Mouse (Mus musculus) MEL (cell line): ENCODE measurements at regions not wholly inside any gene's neighbourhood (a gene's known extent, or its start where the extent isn't known, plus 50 kb on each side); places are given as distances from the start of the nearest gene placed in this dataset.

Experiments
- DNase-seq: peaks from one replicate; pipeline ENCODE4 v3.0.0; 2011; ENCODE audit warnings: low read depth, low spot score
- H3K27ac ChIP-seq: 2 replicates; pipeline ENCODE4 v1.5.1; 2012; ENCODE audit warnings: low read depth, mild to moderate bottlenecking, control low read depth, low read length, moderate library complexity; ENCODE audit not compliant: control insufficient read depth
- H3K27me3 ChIP-seq, 2 experiments: fragments of 150-350 bp in 1 of 2; sonication (generic) in 1 of 2; 2 replicates each; pipeline ENCODE4 v1.6.1; 2012; ENCODE audit warnings: low read length in 2 of 2, mild to moderate bottlenecking in 2 of 2, improper control_type of control experiment in 1 of 2, moderate library complexity in 1 of 2; ENCODE audit not compliant: insufficient read depth in 2 of 2, control insufficient read depth in 1 of 2
- H3K36me3 ChIP-seq, 2 experiments: 2 replicates each; pipeline ENCODE4 v1.6.1; 2012 to 2014; ENCODE audit warnings: low read length in 2 of 2, improper control_type of control experiment in 1 of 2, inconsistent platforms in 1 of 2, mild to moderate bottlenecking in 1 of 2; ENCODE audit not compliant: insufficient read depth in 2 of 2, control insufficient read depth in 1 of 2
- H3K4me1 ChIP-seq, 2 experiments: fragments of 150-350 bp in 1 of 2; sonication (generic) in 1 of 2; 2 replicates each; pipeline ENCODE4 v1.6.1; 2012; ENCODE audit warnings: low read length in 2 of 2, improper control_type of control experiment in 1 of 2, mild to moderate bottlenecking in 1 of 2; ENCODE audit not compliant: insufficient read depth in 2 of 2, control insufficient read depth in 1 of 2
- H3K4me3 ChIP-seq, 2 experiments: fragments of 150-350 bp in 1 of 2; sonication (generic) in 1 of 2; 2 replicates each; pipeline ENCODE4 v1.5.1; 2012; ENCODE audit warnings: low read depth in 2 of 2, low read length in 2 of 2, mild to moderate bottlenecking in 2 of 2, moderate library complexity in 2 of 2, control low read depth in 1 of 2, improper control_type of control experiment in 1 of 2; ENCODE audit not compliant: control insufficient read depth in 1 of 2, insufficient read depth in 1 of 2
- H3K79me2 ChIP-seq: 2 replicates; pipeline ENCODE4 v1.6.1; 2012; ENCODE audit warnings: mild to moderate bottlenecking, low read length, moderate library complexity; ENCODE audit not compliant: control insufficient read depth, poor library complexity, insufficient read depth
- H3K9ac ChIP-seq: 2 replicates; pipeline ENCODE4 v1.6.1; 2012; ENCODE audit warnings: low read depth, mild to moderate bottlenecking, control low read depth, low read length, moderate library complexity; ENCODE audit not compliant: control insufficient read depth, poor library complexity, severe bottlenecking
- H3K9me3 ChIP-seq: fragments of 150-350 bp; sonication (generic); replicated peaks from 2 replicates; pipeline ENCODE4 v1.6.1; 2012; ENCODE audit warnings: mild to moderate bottlenecking, low read length, improper control_type of control experiment, moderate library complexity; ENCODE audit not compliant: insufficient read depth
- BHLHE40 ChIP-seq: IDR thresholded peaks from 2 replicates; pipeline ENCODE4 v1.6.1; 2012; ENCODE audit warnings: low read depth, mild to moderate bottlenecking, inconsistent platforms, low read length, improper control_type of control experiment, borderline replicate concordance
- CHD1 ChIP-seq: IDR thresholded peaks from 2 replicates; pipeline ENCODE4 v1.6.1; 2012; ENCODE audit warnings: low read depth, mild to moderate bottlenecking, inconsistent platforms, low read length, improper control_type of control experiment
- CHD2 ChIP-seq: IDR thresholded peaks from 2 replicates; pipeline ENCODE4 v1.6.1; 2011; ENCODE audit warnings: low read length, improper control_type of control experiment
- CTCF ChIP-seq, 3 experiments: IDR thresholded peaks in 2 of 3; conservative IDR thresholded peaks in 1 of 3; 2 replicates each; pipeline ENCODE4 v1.5.1; 2011 to 2012; ENCODE audit warnings: low read length in 3 of 3, low read depth in 2 of 3, mild to moderate bottlenecking in 2 of 3, improper control_type of control experiment in 1 of 3, inconsistent platforms in 1 of 3, mixed read lengths in 1 of 3, moderate library complexity in 1 of 3; ENCODE audit not compliant: control insufficient read depth in 1 of 3, insufficient read depth in 1 of 3, poor library complexity in 1 of 3, severe bottlenecking in 1 of 3
- E2F4 ChIP-seq: IDR thresholded peaks from 2 replicates; pipeline ENCODE4 v1.6.1; 2011; ENCODE audit warnings: low read depth, low read length, improper control_type of control experiment, borderline replicate concordance
- ELF1 ChIP-seq: IDR thresholded peaks from 2 replicates; pipeline ENCODE4 v1.6.1; 2014; ENCODE audit warnings: low read depth, mild to moderate bottlenecking, inconsistent platforms, low read length, improper control_type of control experiment, moderate library complexity
- EP300 ChIP-seq, 2 experiments: IDR thresholded peaks; 2 replicates each; pipeline ENCODE4 v1.6.1; 2011; ENCODE audit warnings: improper control_type of control experiment in 2 of 2, low read length in 2 of 2, low read depth in 1 of 2, mild to moderate bottlenecking in 1 of 2
- ETS1 ChIP-seq: IDR thresholded peaks from 2 replicates; pipeline ENCODE4 v1.6.1; 2012; ENCODE audit warnings: low read depth, mild to moderate bottlenecking, inconsistent platforms, low read length, improper control_type of control experiment, moderate library complexity
- GABPA ChIP-seq: IDR thresholded peaks from 2 replicates; pipeline ENCODE4 v1.6.1; 2012; ENCODE audit warnings: low read depth, mild to moderate bottlenecking, inconsistent platforms, low read length, improper control_type of control experiment, moderate library complexity
- GATA1 ChIP-seq: IDR thresholded peaks from 2 replicates; pipeline ENCODE4 v1.6.1; 2011; ENCODE audit warnings: low read depth, low read length, improper control_type of control experiment
- HCFC1 ChIP-seq: IDR thresholded peaks from 2 replicates; pipeline ENCODE4 v1.6.1; 2012; ENCODE audit warnings: low read depth, mild to moderate bottlenecking, inconsistent platforms, low read length, improper control_type of control experiment, moderate library complexity
- JUND ChIP-seq: IDR thresholded peaks from 2 replicates; pipeline ENCODE4 v1.6.1; 2011; ENCODE audit warnings: low read depth, mild to moderate bottlenecking, improper control_type of control experiment, low read length
- KAT2A ChIP-seq: conservative IDR thresholded peaks from 2 replicates; pipeline ENCODE4 v1.6.1; 2012; ENCODE audit warnings: low read depth, low read length, improper control_type of control experiment, inconsistent platforms
- MAFK ChIP-seq: IDR thresholded peaks from 2 replicates; pipeline ENCODE4 v1.6.1; 2011; ENCODE audit warnings: low read depth, mild to moderate bottlenecking, low read length, improper control_type of control experiment, borderline replicate concordance
- MAZ ChIP-seq: IDR thresholded peaks from 2 replicates; pipeline ENCODE4 v1.6.1; 2012; ENCODE audit warnings: low read depth, mild to moderate bottlenecking, inconsistent platforms, low read length, improper control_type of control experiment
- MEF2A ChIP-seq: IDR thresholded peaks from 2 replicates; pipeline ENCODE4 v1.6.1; 2014; ENCODE audit warnings: low read depth, mild to moderate bottlenecking, inconsistent platforms, low read length, improper control_type of control experiment; ENCODE audit not compliant: poor library complexity, insufficient replicate concordance, severe bottlenecking; ENCODE audit errors: extremely low read depth
- MYB ChIP-seq: IDR thresholded peaks from 2 replicates; pipeline ENCODE4 v1.6.1; 2011; ENCODE audit warnings: mild to moderate bottlenecking, low read depth, low read length, improper control_type of control experiment
- MYC ChIP-seq: IDR thresholded peaks from 2 replicates; pipeline ENCODE4 v1.6.1; 2011; ENCODE audit warnings: low read depth, mild to moderate bottlenecking, low read length, improper control_type of control experiment, moderate library complexity
- NELFE ChIP-seq: IDR thresholded peaks from 2 replicates; pipeline ENCODE4 v1.6.1; 2011; ENCODE audit warnings: low read depth, low read length, improper control_type of control experiment
- NRF1 ChIP-seq: IDR thresholded peaks from 2 replicates; pipeline ENCODE4 v1.6.1; 2014; ENCODE audit warnings: low read depth, mild to moderate bottlenecking, inconsistent platforms, low read length, improper control_type of control experiment, moderate library complexity; ENCODE audit not compliant: poor library complexity, insufficient read depth, severe bottlenecking
- POLR2A ChIP-seq, 2 experiments: IDR thresholded peaks; 2 replicates each; pipeline ENCODE4 v1.6.1; 2011 to 2012; ENCODE audit warnings: low read length in 2 of 2, mild to moderate bottlenecking in 2 of 2, control low read depth in 1 of 2, improper control_type of control experiment in 1 of 2, low read depth in 1 of 2, moderate library complexity in 1 of 2; ENCODE audit not compliant: control insufficient read depth in 1 of 2, insufficient read depth in 1 of 2, poor library complexity in 1 of 2
- POLR2AphosphoS2 ChIP-seq: IDR thresholded peaks from 2 replicates; pipeline ENCODE4 v1.6.1; 2011; ENCODE audit warnings: low read length, improper control_type of control experiment
- POLR2AphosphoS5 ChIP-seq: IDR thresholded peaks from 2 replicates; pipeline ENCODE4 v1.6.1; 2012; ENCODE audit warnings: low read depth, borderline replicate concordance, mild to moderate bottlenecking, inconsistent platforms, low read length, moderate library complexity, mixed read lengths
- RAD21 ChIP-seq: IDR thresholded peaks from 2 replicates; pipeline ENCODE4 v1.6.1; 2011; ENCODE audit warnings: mild to moderate bottlenecking, low read depth, low read length, improper control_type of control experiment
- RCOR1 ChIP-seq: IDR thresholded peaks from 2 replicates; pipeline ENCODE4 v1.6.1; 2012; ENCODE audit warnings: low read depth, mild to moderate bottlenecking, inconsistent platforms, low read length, improper control_type of control experiment
- SIN3A ChIP-seq: IDR thresholded peaks from 2 replicates; pipeline ENCODE4 v1.6.1; 2012; ENCODE audit warnings: low read length, improper control_type of control experiment, inconsistent platforms
- SMC3 ChIP-seq: IDR thresholded peaks from 2 replicates; pipeline ENCODE4 v1.6.1; 2011; ENCODE audit warnings: low read depth, low read length, improper control_type of control experiment
- TAL1 ChIP-seq: IDR thresholded peaks from 2 replicates; pipeline ENCODE4 v1.6.1; 2012; ENCODE audit warnings: mild to moderate bottlenecking, inconsistent platforms, low read length, moderate library complexity, mixed read lengths
- TBP ChIP-seq: IDR thresholded peaks from 2 replicates; pipeline ENCODE4 v1.8.0; 2011; ENCODE audit warnings: low read depth, low read length, improper control_type of control experiment
- TCF12 ChIP-seq: IDR thresholded peaks from 2 replicates; pipeline ENCODE4 v1.6.1; 2014; ENCODE audit warnings: low read depth, mild to moderate bottlenecking, inconsistent platforms, low read length, improper control_type of control experiment, moderate library complexity
- UBTF ChIP-seq: IDR thresholded peaks from 2 replicates; pipeline ENCODE4 v1.6.1; 2012; ENCODE audit warnings: low read depth, mild to moderate bottlenecking, inconsistent platforms, low read length, improper control_type of control experiment, moderate library complexity, borderline replicate concordance; ENCODE audit not compliant: insufficient read depth
- USF1 ChIP-seq: IDR thresholded peaks from 2 replicates; pipeline ENCODE4 v1.6.1; 2014; ENCODE audit warnings: low read depth, mild to moderate bottlenecking, inconsistent platforms, low read length, improper control_type of control experiment, moderate library complexity
- USF2 ChIP-seq, 2 experiments: IDR thresholded peaks; 2 replicates each; pipeline ENCODE4 v1.6.1; 2011 to 2012; ENCODE audit warnings: improper control_type of control experiment in 2 of 2, low read length in 2 of 2, borderline replicate concordance in 1 of 2, inconsistent platforms in 1 of 2, low read depth in 1 of 2, mild to moderate bottlenecking in 1 of 2; ENCODE audit not compliant: insufficient read depth in 1 of 2
- ZC3H11A ChIP-seq: IDR thresholded peaks from 2 replicates; pipeline ENCODE4 v1.6.1; 2012; ENCODE audit warnings: low read depth, mild to moderate bottlenecking, inconsistent platforms, low read length, improper control_type of control experiment
- ZKSCAN1 ChIP-seq: IDR thresholded peaks from 2 replicates; pipeline ENCODE4 v1.6.1; 2012; ENCODE audit warnings: low read depth, mild to moderate bottlenecking, inconsistent platforms, low read length, improper control_type of control experiment, moderate library complexity
- ZNF384 ChIP-seq: IDR thresholded peaks from 2 replicates; pipeline ENCODE4 v1.6.1; 2012; ENCODE audit warnings: low read depth, mild to moderate bottlenecking, inconsistent platforms, low read length, improper control_type of control experiment

DNA sequence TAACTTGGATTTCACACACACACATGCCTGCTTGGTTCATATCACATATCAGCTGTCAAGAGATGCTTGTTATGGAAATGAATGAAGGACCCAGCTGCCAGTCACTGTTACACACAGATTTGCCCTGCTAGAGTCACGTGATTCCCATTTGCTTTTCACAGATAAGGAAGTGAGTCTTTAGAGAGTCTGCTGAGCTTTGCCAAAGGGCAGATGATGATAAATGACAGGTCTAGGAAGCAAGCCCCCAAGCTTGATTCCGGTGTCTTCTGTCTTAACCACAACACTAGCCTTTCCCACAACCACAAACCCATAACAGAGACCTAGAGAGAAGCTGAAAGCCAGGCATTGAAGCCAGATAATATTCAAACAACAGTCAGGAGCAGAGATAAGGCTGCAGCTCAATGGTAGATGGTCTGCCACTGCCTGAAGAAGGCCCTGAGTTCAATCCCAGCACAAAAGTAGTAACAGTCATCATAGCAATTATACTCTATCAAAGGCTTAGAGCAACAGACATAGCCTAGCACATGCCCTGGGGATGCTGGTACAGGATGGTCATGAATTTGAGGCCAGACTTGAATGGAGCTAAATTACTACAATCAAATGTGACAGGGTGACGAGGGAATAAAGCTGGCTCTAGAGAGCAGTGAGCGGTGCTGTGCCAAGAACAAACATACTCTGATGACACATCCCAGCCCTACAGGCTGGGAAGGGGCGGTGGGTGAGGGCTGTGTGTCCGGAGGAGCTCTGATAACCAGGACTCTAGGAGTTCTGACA, 89.0 kb upstream of the H2afz start:
- DNase-seq, result peak; percentile 87
- Histone ChIP-seq H3K9me3 (no peaks in the 10 kb centered on the region), H3K9ac (no peak overlapping the region), H3K4me3 (no peak overlapping the region), H3K27ac (no peak overlapping the region), H3K27me3 (no peaks in the 10 kb centered on the region), H3K36me3 (peaks cover 0 to 2% of the 10 kb centered on the region in 2 experiments; a peak in 2 of 4 replicates), H3K79me2 (no peaks in the 10 kb centered on the region), H3K4me1 (peaks cover 1 to 12% of the 10 kb centered on the region in 2 experiments; a peak in 3 of 4 replicates)
- peak; percentile 59; the same call in 1 of the 2 replicates for TF ChIP-seq SIN3A
- TF ChIP-seq MAZ, result no peak
- TF ChIP-seq USF1, result peak; percentile 94
- TF ChIP-seq MAFK, result no peak
- TF ChIP-seq BHLHE40, result peak; percentile 90
- TF ChIP-seq TCF12, result peak; percentile 67
- no peak for TF ChIP-seq RAD21
- TF ChIP-seq ELF1, result peak; percentile 46; the same call in 1 of the 2 replicates
- no peak for TF ChIP-seq MYC
- TF ChIP-seq ZKSCAN1, result no peak
- no peak for TF ChIP-seq MYB
- no peak for TF ChIP-seq E2F4
- TF ChIP-seq GABPA, result no peak
- no peak for TF ChIP-seq POLR2AphosphoS5
- TF ChIP-seq EP300 (IDR thresholded peaks at IDR 0.05; ENCODE audit: low read depth in 1 of 2, low read length in 2 of 2), result peak; percentile 61 to 69; a peak in 3 of 4 replicates
- TF ChIP-seq TAL1, result peak; percentile 59
- TF ChIP-seq ETS1, result peak; percentile 81
- no peak for TF ChIP-seq ZNF384
- TF ChIP-seq MEF2A, result no peak
- TF ChIP-seq HCFC1, result no peak
- no peak for TF ChIP-seq CTCF (IDR thresholded peaks at IDR 0.05 in 2 of 3, conservative IDR thresholded peaks at IDR 0.05 in 1 of 3; ENCODE audit: control insufficient read depth in 1 of 3, insufficient read depth in 1 of 3, low read depth in 2 of 3, low read length in 3 of 3, poor library complexity in 1 of 3, severe bottlenecking in 1 of 3)
- no peak for TF ChIP-seq TBP
- TF ChIP-seq UBTF, result no peak
- TF ChIP-seq KAT2A, result no peak
- TF ChIP-seq ZC3H11A, result no peak
- no peak for TF ChIP-seq CHD1
- peak; percentile 84 for TF ChIP-seq GATA1
- no peak for TF ChIP-seq JUND
- no peak for TF ChIP-seq POLR2A (IDR thresholded peaks at IDR 0.05; ENCODE audit: control insufficient read depth in 1 of 2, insufficient read depth in 1 of 2, low read depth in 1 of 2, low read length in 2 of 2, poor library complexity in 1 of 2)
- no peak for TF ChIP-seq SMC3
- TF ChIP-seq USF2 (IDR thresholded peaks at IDR 0.05; ENCODE audit: borderline replicate concordance in 1 of 2, insufficient read depth in 1 of 2, low read depth in 1 of 2, low read length in 2 of 2), result peak; percentile 40 to 78; a peak in 3 of 4 replicates
- TF ChIP-seq POLR2AphosphoS2, result no peak
- no peak for TF ChIP-seq CHD2
- peak; percentile 91 for TF ChIP-seq RCOR1
- no peak for TF ChIP-seq NELFE
- TF ChIP-seq NRF1, result no peak
